Mouse (Mus musculus) frontal cortex, postnatal 14 days (tissue): Measurements from ENCODE around the gene Tmem178.

Experiments
- DNase-seq, 2 experiments: peaks; one replicate each; pipeline ENCODE4 v3.0.0; 2022; ENCODE audit warnings: low spot score in 2 of 2

The Tmem178 gene

GRCm38 (mm10) chr17:81045525-81046150, 101.2 kb downstream of the Tmem178 start:
- DNase-seq = no peak

GRCm38 (mm10) chr17:81047930-81048564, 103.6 kb downstream of the Tmem178 start:
- DNase-seq = no peak
